Mouse (Mus musculus) lung, embryonic 14.5 days (tissue): ENCODE data around the gene Adgb. TPM values are rescaled to one million over a fixed set of nuclear protein-coding genes. Genes with fewer than 3 reads are reported as not detected.
A peak's percentile ranks its signal among the peaks of the same experiment; 100 is the strongest.

ENCODE experiments used
- ATAC-seq: fragments of 200-750 bp; cut with Nextera tagmentation; 2 replicates; pipeline ENCODE4 v1.8.0; 2017; ENCODE audit warnings: mild to moderate bottlenecking, moderate TSS enrichment, moderate library complexity; ENCODE audit not compliant: insufficient read depth
- DNase-seq: peaks from one replicate; pipeline ENCODE4 v3.0.0-alpha.2; 2015
- H3K27ac ChIP-seq: fragments of 300-500 bp; sonication (generic); 2 replicates; pipeline ENCODE4 v1.5.1; 2014; ENCODE audit warnings: low read depth, mild to moderate bottlenecking, moderate library complexity
- H3K27me3 ChIP-seq: fragments of 300-500 bp; sonication (generic); 2 replicates; pipeline ENCODE4 v1.6.1; 2014; ENCODE audit warnings: low read length, control low read depth; ENCODE audit not compliant: insufficient read depth
- H3K36me3 ChIP-seq: fragments of 300-500 bp; sonication (generic); 2 replicates; pipeline ENCODE4 v1.6.1; 2014; ENCODE audit warnings: control low read depth; ENCODE audit not compliant: insufficient read depth
- H3K4me1 ChIP-seq: fragments of 300-500 bp; sonication (generic); 2 replicates; pipeline ENCODE4 v1.6.1; 2014; ENCODE audit warnings: antibody characterized with exemption, control low read depth; ENCODE audit not compliant: insufficient read depth
- H3K4me2 ChIP-seq: fragments of 300-500 bp; sonication (generic); 2 replicates; pipeline ENCODE4 v1.6.1; 2014; ENCODE audit warnings: mild to moderate bottlenecking
- H3K4me3 ChIP-seq: fragments of 300-500 bp; sonication (generic); 2 replicates; pipeline ENCODE4 v1.5.1; 2014; ENCODE audit warnings: low read depth, low read length
- H3K9ac ChIP-seq: fragments of 300-500 bp; sonication (generic); 2 replicates; pipeline ENCODE4 v1.6.1; 2014
- H3K9me3 ChIP-seq: fragments of 300-500 bp; sonication (generic); 2 replicates; pipeline ENCODE4 v1.6.1; 2016; ENCODE audit warnings: low read depth, low read length, control low read depth
- CTCF ChIP-seq: IDR thresholded peaks from 2 replicates; pipeline ENCODE4 v1.5.1; 2016; ENCODE audit warnings: antibody characterized with exemption, low read depth
- WGBS: fragments of 180-500 bp; shearing (Covaris S2); extraction: QIAGEN DNeasy Blood & Tissue Kit; methylation state at CpG from one replicate; pipeline ENCODE4 v1.1.7; 2014; 5-methylcytosine and 5-hydroxymethylcytosine counted together
- polyA plus RNA-seq: library from polyadenylated mRNA; unstranded; fragments of >200 nt; fragmentation: Nextera tagmentation; extraction: Ambion mirVana; gene quantifications from 2 replicates; pipeline ENCODE4 v1.2.1, GENCODE M21; 2014

Gene Adgb
- polyA plus RNA-seq, 1 experiment from 2014 or later: 0.50 TPM

DNA sequence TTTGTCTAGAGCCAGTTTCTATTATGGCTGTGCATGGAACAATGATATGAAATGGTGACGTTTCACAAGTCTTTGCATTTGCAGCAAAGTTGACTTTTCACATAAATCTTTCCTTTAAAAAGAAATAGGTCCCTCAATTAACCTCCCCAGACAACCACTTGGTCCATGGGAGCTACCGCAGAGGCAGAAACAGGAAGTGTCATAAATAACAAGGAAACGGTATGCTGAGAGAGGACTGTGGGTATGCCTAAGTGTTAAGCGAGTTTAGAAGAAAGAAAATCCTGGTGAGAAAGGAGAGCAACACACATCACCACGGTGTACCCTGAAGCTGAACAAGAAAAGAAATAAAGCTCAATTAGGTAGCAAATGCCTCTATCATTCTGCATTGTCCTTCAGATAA lies 61.1 kb downstream of the Adgb start:
- WGBS: 50% methylated on average over 5 of the region's 5 CpGs
- Histone ChIP-seq H3K9ac (no peak overlapping the region), H3K27me3 (no peaks in the 10 kb centered on the region), H3K4me1 (no peaks in the 10 kb centered on the region), H3K4me2 (no peak overlapping the region), H3K27ac (no peak overlapping the region), H3K4me3 (no peak overlapping the region), H3K9me3 (no peaks in the 10 kb centered on the region), H3K36me3 (no peaks in the 10 kb centered on the region)
- no peak for TF ChIP-seq CTCF
- ATAC-seq: no peak
- DNase-seq: no peak

DNA sequence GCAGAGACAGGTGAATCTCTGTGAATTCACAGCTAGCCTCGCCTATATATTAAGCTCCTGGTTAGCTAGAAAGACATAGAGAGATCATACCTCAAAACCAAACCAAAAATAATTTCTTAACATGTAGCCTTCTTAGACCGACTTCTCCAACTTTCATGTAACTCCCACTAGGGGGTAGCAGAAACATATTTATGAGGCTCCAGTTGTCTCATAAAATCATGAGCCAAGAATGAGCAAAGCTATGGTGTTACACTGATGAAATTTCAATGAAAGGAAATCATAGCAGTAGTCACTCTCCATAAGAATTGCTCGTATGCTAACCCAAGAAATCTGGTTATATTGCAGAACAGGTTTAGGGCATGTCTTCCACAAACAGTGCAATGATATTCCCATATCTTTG lies 64.0 kb downstream of the Adgb start:
- DNase-seq (peak; percentile 86), ATAC-seq (peak; percentile 83)
- no peak overlapping the region for H3K9ac ChIP-seq
- no peaks in the 10 kb centered on the region for H3K9me3 ChIP-seq
- H3K4me1 ChIP-seq: no peaks in the 10 kb centered on the region
- H3K27ac ChIP-seq: no peak overlapping the region
- 21% methylated on average over 3 of the region's 3 CpGs for WGBS
- no peaks in the 10 kb centered on the region for H3K36me3 ChIP-seq
- H3K4me3 ChIP-seq: no peak overlapping the region
- H3K27me3 ChIP-seq: no peaks in the 10 kb centered on the region
- H3K4me2 ChIP-seq: no peak overlapping the region
- TF ChIP-seq CTCF: peak; percentile 70

DNA sequence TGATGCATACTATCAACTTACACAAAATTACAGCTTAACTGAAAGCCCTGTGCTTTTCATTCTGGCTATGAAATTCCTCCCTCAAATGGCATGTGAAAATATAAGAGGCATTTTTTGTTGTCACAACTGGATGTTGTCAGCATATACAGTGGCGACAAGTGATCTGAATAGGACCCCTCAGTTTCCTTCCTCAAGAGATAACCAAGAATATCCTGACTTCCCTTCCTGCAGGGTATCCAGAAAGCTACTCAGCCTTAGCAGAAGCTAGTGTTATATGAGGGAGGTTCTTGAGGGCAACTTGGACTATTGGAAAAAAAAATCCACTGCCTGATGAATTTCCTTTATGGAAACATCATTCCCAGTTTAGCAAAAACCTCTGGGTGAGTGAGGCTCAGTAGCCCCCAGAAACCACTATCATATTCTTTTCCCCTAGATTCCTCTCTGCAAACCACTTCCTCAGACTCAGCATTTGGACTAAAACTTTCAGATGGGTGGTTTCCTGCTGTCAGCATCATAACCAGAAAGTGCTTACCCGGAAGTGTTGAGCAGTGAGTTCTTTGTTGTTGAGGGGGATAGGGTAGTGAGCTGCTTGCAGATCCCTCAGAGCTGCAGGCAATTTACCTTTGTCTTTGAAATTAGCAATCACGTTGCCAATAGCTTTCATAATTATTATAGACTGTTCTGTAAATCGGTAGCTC lies 76.2 kb downstream of the Adgb start:
- no peak overlapping the region for H3K4me2 ChIP-seq
- no peak for DNase-seq
- H3K9me3 ChIP-seq: no peaks in the 10 kb centered on the region
- H3K4me1 ChIP-seq: no peaks in the 10 kb centered on the region
- H3K36me3 ChIP-seq: no peaks in the 10 kb centered on the region
- WGBS: 62% methylated on average over 4 of the region's 4 CpGs
- no peak overlapping the region for H3K4me3 ChIP-seq
- H3K27me3 ChIP-seq: no peaks in the 10 kb centered on the region
- ATAC-seq: no peak
- no peak overlapping the region for H3K27ac ChIP-seq
- no peak overlapping the region for H3K9ac ChIP-seq
- no peak for TF ChIP-seq CTCF

DNA sequence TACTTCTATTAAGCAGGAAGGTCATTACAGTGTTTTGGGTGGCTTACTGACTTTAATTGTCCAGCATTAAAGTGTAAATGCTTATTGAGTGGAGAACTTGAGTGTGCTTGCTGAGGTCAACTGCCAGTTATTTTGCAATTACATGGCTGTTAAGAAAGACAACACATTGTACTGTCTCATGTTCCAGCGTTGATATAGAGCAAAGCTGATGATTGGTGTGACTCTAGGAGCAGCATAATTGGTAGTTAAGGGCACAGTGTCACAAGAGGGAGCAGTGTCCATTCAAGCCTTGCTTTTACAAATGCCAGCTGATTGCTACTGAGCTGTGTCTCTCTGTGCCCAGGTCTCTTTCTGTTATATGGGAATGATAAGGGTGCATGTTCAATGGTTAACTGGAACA lies 97.5 kb downstream of the Adgb start:
- Histone ChIP-seq H3K27ac (no peak overlapping the region), H3K9me3 (no peaks in the 10 kb centered on the region), H3K4me2 (no peak overlapping the region), H3K9ac (no peak overlapping the region), H3K4me3 (no peak overlapping the region), H3K4me1 (no peaks in the 10 kb centered on the region), H3K27me3 (no peaks in the 10 kb centered on the region), H3K36me3 (no peaks in the 10 kb centered on the region)
- TF ChIP-seq CTCF: no peak
- ATAC-seq (no peak), DNase-seq (no peak)
- WGBS: 51% methylated on average over 1 of the region's 1 CpGs

DNA sequence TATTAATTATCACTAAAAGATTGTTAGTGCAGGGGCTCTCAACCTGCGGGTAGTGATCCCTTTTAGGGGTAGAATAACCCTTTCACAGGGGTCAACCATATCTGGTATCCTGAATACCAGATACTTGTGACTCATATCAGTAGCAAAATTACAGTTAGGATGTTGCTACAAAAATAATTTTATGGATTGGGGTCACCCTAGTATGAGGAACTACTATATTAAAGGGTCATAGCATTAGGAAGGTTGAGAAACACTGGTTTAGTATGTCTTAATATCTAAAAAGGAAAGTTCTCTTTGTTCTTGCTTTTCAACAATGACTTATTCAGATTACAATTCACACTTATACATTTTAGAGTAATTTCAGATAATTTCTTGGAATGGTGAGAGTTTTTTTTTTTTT lies 108.1 kb downstream of the Adgb start:
- no peaks in the 10 kb centered on the region for H3K9me3 ChIP-seq
- TF ChIP-seq CTCF: no peak
- no peak overlapping the region for H3K27ac ChIP-seq
- no peak overlapping the region for H3K4me2 ChIP-seq
- DNase-seq: no peak
- no peaks in the 10 kb centered on the region for H3K36me3 ChIP-seq
- WGBS: 78% methylated on average over 1 of the region's 1 CpGs
- no peak overlapping the region for H3K4me3 ChIP-seq
- no peak overlapping the region for H3K9ac ChIP-seq
- no peaks in the 10 kb centered on the region for H3K27me3 ChIP-seq
- no peaks in the 10 kb centered on the region for H3K4me1 ChIP-seq
- ATAC-seq: no peak

DNA sequence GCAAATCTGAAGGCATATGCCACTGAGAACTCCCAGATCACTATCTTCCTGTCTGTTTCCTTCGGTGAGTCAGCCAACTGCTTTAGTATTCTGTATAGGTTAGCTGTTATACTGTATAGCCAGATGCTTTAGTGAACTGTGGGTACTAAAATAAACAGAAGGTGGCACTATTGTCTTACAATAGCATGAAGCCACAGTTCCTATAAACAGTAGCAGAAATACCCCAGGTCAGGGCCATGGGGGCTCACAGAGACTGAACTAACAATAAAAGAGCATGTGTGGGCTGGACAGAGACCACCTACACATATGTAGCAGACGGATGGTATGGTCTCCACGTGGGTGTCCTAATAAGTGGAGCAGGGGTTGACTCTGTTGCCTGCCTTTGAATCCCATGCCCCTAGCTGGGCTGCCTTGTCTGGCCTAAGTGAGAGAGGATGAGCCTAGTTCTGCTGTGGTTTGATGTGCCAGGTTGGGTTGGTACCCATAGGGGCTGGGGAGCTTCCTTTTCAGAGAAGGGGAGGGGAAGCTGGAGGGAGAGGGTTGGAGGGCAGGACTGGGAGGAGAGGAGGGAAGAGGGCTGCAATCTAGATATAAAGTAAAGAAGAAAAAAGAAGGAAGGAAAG lies 116.4 kb downstream of the Adgb start:
- WGBS: 15% methylated on average over 3 of the region's 3 CpGs
- ATAC-seq: peak; percentile 84
- DNase-seq: peak; percentile 76

DNA sequence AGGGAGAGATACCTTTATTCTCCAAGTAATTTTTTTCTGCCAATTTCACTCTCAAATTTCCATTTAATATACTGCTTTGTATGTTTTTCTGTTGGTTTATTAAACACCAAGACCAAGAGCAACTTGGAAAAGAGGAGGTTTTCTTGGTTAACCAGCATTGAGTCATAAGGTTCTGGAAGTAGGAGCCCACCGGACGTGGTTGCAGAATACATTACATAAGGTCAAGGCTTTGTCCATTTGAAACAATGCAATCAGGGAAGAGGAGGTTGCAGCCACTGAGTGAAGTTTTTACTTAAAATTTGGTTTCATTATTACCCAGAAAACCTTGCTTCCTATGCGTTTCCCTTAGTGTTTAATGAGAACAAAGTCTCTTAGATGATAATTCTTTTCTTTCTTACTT lies 119.9 kb downstream of the Adgb start:
- H3K4me1 ChIP-seq: no peaks in the 10 kb centered on the region

More for the DNA sequence above, 116.4 kb downstream of the Adgb start:
- no peaks in the 10 kb centered on the region for H3K36me3 ChIP-seq
- TF ChIP-seq CTCF: peak; percentile 49
- H3K9me3 ChIP-seq: no peaks in the 10 kb centered on the region
- no peak overlapping the region for H3K9ac ChIP-seq
- H3K4me2 ChIP-seq: no peak overlapping the region
- H3K27me3 ChIP-seq: no peaks in the 10 kb centered on the region
- H3K4me3 ChIP-seq: no peak overlapping the region
- no peak overlapping the region for H3K27ac ChIP-seq
- no peaks in the 10 kb centered on the region for H3K4me1 ChIP-seq

More for the DNA sequence above, 119.9 kb downstream of the Adgb start:
- H3K9me3 ChIP-seq: no peaks in the 10 kb centered on the region
- DNase-seq (no peak), ATAC-seq (no peak)
- no peak overlapping the region for H3K9ac ChIP-seq
- no peaks in the 10 kb centered on the region for H3K27me3 ChIP-seq
- TF ChIP-seq CTCF: no peak
- 83% methylated on average over 3 of the region's 3 CpGs for WGBS
- no peak overlapping the region for H3K4me2 ChIP-seq
- no peaks in the 10 kb centered on the region for H3K36me3 ChIP-seq
- no peak overlapping the region for H3K27ac ChIP-seq
- H3K4me3 ChIP-seq: no peak overlapping the region
